Mouse (Mus musculus): ENCODE results near the gene Igfbp3.
A peak's percentile ranks its signal among the peaks of the same experiment; 100 is the strongest.

Igfbp3 gene

GRCm38 (mm10) chr11:7211211-7211610 lies 2.5 kb downstream of the Igfbp3 start:
- no peak for DNase-seq (ENCODE audit: low spot score in 2 of 2)

- peak in 1 of 2 experiments; percentile 25 for DNase-seq (ENCODE audit: low spot score in 2 of 2)
These were observed 3.4 kb downstream of the Igfbp3 start for GRCm38 (mm10) chr11:7210343-7210742.

- no peak for DNase-seq (ENCODE audit: low spot score in 2 of 2)
These were observed 9.9 kb downstream of the Igfbp3 start for GRCm38 (mm10) chr11:7203846-7204245.

GRCm38 (mm10) chr11:7202206-7202605 lies 11.5 kb downstream of the Igfbp3 start:
- no peak for DNase-seq (ENCODE audit: low spot score in 2 of 2)

GRCm38 (mm10) chr11:7200393-7200783 lies 13.3 kb downstream of the Igfbp3 start:
- no peak for DNase-seq (ENCODE audit: low spot score in 2 of 2)

- DNase-seq (ENCODE audit: low spot score in 2 of 2), result no peak
These were observed 13.9 kb downstream of the Igfbp3 start for GRCm38 (mm10) chr11:7199736-7200392.

GRCm38 (mm10) chr11:7198481-7199256 lies 15.1 kb downstream of the Igfbp3 start:
- no peak for DNase-seq (ENCODE audit: low spot score in 2 of 2)

GRCm38 (mm10) chr11:7198006-7198405 lies 15.7 kb downstream of the Igfbp3 start:
- no peak for DNase-seq (ENCODE audit: low spot score in 2 of 2)

GRCm38 (mm10) chr11:7197491-7197941 lies 16.2 kb downstream of the Igfbp3 start, which contains the start of gene Igfbp1:
TSS of gene Igfbp1 (plus strand) at chr11:7197782.
- DNase-seq (ENCODE audit: low spot score in 2 of 2), result no peak

- no peak for DNase-seq (ENCODE audit: low spot score in 2 of 2)
These were observed 18.4 kb downstream of the Igfbp3 start for GRCm38 (mm10) chr11:7195312-7195685.

GRCm38 (mm10) chr11:7194432-7195311 lies 19.1 kb downstream of the Igfbp3 start:
- DNase-seq (ENCODE audit: low spot score in 2 of 2), result no peak

GRCm38 (mm10) chr11:7193134-7193533 lies 20.6 kb downstream of the Igfbp3 start:
- no peak for DNase-seq (ENCODE audit: low spot score in 2 of 2)

GRCm38 (mm10) chr11:7192710-7193109 lies 21.0 kb downstream of the Igfbp3 start:
- DNase-seq (ENCODE audit: low spot score in 2 of 2), result no peak

- DNase-seq (ENCODE audit: low spot score in 2 of 2), result no peak
These were observed 25.3 kb downstream of the Igfbp3 start, which contains the start of gene Gm11985 for GRCm38 (mm10) chr11:7188469-7188868. TSS of gene Gm11985 (minus strand) at chr11:7188569.

- DNase-seq (ENCODE audit: low spot score in 2 of 2), result no peak
These were observed 26.3 kb downstream of the Igfbp3 start for GRCm38 (mm10) chr11:7187472-7187871.

GRCm38 (mm10) chr11:7184420-7184819 lies 29.3 kb downstream of the Igfbp3 start:
- DNase-seq (ENCODE audit: low spot score in 2 of 2), result no peak

GRCm38 (mm10) chr11:7182409-7183042 lies 31.2 kb downstream of the Igfbp3 start:
- DNase-seq (ENCODE audit: low spot score in 2 of 2), result no peak

GRCm38 (mm10) chr11:7179276-7179675 lies 34.4 kb downstream of the Igfbp3 start:
- no peak for DNase-seq (ENCODE audit: low spot score in 2 of 2)

GRCm38 (mm10) chr11:7178724-7179123 lies 35.0 kb downstream of the Igfbp3 start:
- DNase-seq (ENCODE audit: low spot score in 2 of 2), result no peak

GRCm38 (mm10) chr11:7173664-7174063 lies 40.1 kb downstream of the Igfbp3 start:
- no peak for DNase-seq (ENCODE audit: low spot score in 2 of 2)

GRCm38 (mm10) chr11:7169645-7170044 lies 44.1 kb downstream of the Igfbp3 start:
- DNase-seq (ENCODE audit: low spot score in 2 of 2), result no peak

GRCm38 (mm10) chr11:7164416-7164815 lies 49.3 kb downstream of the Igfbp3 start:
- DNase-seq (ENCODE audit: low spot score in 2 of 2), result no peak
